Mouse (Mus musculus) neutrophil, adult 5-6 weeks (primary cell): ENCODE data around the gene Igf1r. TPM values are rescaled to one million over a fixed set of nuclear protein-coding genes. Genes with fewer than 3 reads are reported as not detected.
A peak's percentile ranks its signal among the peaks of the same experiment; 100 is the strongest.

Source experiments
- ATAC-seq: fragments of 151-379, 151-347 bp; 2 replicates; pipeline ENCODE4 v1.8.0; 2017; ENCODE audit warnings: mild to moderate bottlenecking, moderate TSS enrichment; ENCODE audit not compliant: insufficient number of reproducible peaks, poor library complexity, low FRiP score, severe bottlenecking; ENCODE audit errors: extremely low read depth
- total RNA-seq: library from RNA; stranded (forward); fragments of 200-1000 nt; gene quantifications from 2 replicates; pipeline ENCODE4 v1.2.3, GENCODE M21; 2017

The Igf1r gene
- total RNA-seq, 1 experiment from 2014 or later: 86.8 TPM

GRCm38 (mm10) chr7:68232521-68232920, 279.9 kb downstream of the Igf1r start:
- ATAC-seq: no peak

DNA sequence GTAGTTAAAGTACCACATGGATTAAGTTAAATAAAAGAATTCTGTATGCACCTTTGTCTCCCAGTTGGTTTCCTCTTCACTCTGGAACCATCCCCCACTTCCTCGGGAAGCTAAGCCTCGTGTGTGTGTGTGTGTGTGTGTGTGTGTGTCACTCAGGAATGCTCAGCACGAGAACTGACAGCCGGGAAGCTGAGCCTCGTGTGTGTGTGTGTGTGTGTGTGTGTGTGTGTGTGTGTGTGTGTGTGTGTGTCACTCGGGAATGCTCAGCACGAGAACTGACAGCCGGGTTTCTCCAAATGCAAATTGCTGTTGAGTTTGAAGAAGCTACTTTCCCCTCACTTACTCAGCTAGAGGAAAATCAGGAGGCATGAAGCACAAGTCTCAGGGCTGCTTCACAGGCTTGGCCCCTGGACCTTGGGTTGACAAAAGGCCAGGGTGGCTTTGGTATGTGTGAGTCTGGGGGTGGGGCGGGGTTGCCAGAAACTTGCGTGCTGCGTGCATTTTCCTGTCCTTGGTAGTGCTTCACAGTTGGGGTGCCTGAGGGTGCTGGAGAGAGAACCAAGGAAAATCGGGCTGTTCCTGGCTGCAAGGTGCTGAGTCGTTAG, 281.1 kb downstream of the Igf1r start:
- ATAC-seq: no peak

DNA sequence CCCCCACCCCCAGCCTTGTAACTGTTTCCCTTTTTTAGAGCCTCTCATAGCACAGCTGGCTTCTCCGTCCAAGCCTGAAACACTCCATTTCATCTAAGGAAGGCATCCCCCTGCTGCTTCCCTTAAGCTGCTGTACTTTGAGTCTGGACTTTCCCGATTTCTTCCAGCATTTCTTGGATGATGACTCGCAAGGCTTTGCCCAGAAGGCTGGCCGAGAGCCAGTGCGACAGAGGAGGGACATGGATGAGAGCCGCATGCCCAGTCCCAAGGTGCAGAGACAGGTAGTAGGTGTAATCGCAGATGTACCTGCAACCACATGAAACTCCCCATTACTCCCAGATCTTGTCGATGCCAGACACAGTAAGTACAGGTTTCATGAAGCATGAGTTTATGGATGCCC, 284.2 kb downstream of the Igf1r start:
- no peak for ATAC-seq

GRCm38 (mm10) chr7:68239220-68239827, 286.7 kb downstream of the Igf1r start:
- ATAC-seq: no peak

DNA sequence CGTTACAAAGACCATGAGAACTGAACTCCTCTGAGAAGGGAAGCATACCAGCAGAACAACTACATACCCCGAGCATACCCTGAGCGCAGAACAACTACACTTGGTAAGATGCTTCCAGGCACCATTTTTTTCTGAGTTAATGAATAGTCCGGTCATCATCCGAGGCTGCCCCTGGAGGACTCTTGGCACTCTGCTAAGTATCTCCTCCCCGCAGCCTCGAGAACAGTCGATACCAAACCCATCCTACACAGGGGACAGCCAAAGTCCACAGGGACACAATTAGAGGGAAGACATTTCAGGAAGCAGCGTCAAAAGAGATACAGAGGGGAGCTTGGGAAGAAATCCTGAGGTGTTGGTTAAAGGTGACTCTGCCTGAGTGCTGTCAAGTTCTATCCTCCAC, 288.6 kb downstream of the Igf1r start:
- no peak for ATAC-seq

DNA sequence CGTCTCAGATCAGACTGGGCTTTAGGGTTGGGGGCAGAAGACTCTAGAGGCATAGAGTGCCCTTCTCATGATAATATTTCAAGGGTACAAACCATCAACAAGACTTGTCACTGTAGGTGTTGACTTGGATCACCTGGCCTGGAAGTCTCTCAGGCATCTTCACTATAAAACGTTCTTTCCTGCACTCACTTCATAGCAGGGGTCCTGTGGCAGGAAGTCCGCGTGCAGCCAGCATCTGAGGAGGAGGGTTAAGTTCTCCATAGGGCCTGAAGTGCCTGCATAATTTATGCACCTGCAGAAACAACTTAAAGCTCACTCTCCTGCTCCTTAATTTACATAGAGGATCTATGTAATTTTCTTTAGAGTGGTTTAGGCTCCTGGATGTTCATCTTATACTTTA, 293.1 kb downstream of the Igf1r start:
- ATAC-seq: no peak

- ATAC-seq: no peak
Measured at GRCm38 (mm10) chr7:68246249-68246648, 293.6 kb downstream of the Igf1r start.

DNA sequence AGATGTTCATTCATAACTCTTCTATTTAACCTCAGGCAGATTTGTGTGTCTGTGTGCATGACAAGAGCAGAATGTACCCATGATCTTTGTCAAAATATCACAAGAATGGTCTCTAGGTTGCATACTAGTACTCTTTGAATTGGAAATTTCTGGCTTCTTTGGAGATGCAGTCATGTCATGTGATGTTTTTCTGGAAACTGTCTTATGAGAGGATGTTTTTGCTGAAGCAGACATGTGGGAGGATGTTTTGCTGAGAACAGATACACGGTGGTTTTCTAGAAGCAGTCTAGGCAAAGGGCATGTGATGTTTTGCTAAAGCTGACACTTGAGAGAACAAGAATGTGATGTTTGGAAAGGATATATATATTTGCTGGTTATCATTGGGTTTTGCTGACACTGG, 297.8 kb downstream of the Igf1r start:
- 0 out of 2 replicates have a peak, but pooled peaks have one; percentile 13 for ATAC-seq

GRCm38 (mm10) chr7:68250902-68251301, 298.3 kb downstream of the Igf1r start:
- no peak for ATAC-seq

DNA sequence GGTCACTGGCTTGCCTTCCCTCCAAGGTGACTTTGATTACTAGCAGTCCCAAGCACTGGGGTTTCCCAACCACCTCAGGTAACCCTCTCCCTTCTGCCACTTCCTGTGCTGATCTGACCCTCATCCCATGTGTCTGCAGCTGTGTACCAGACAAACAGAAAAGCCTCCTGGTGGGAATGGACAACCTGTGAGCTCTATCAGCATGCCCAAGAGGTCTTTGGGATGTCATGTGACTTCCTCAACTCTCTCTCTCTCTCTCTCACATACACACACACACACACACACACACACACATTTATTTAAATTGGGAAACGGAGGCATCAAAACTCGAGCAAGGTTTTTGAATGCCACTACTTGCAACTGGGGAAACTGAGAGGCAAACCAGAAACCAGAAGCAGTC, 305.1 kb downstream of the Igf1r start:
- ATAC-seq: no peak

GRCm38 (mm10) chr7:68258326-68259150, 305.9 kb downstream of the Igf1r start:
- no peak for ATAC-seq

- ATAC-seq: no peak
Measured at GRCm38 (mm10) chr7:68259523-68260081, 307.0 kb downstream of the Igf1r start.

DNA sequence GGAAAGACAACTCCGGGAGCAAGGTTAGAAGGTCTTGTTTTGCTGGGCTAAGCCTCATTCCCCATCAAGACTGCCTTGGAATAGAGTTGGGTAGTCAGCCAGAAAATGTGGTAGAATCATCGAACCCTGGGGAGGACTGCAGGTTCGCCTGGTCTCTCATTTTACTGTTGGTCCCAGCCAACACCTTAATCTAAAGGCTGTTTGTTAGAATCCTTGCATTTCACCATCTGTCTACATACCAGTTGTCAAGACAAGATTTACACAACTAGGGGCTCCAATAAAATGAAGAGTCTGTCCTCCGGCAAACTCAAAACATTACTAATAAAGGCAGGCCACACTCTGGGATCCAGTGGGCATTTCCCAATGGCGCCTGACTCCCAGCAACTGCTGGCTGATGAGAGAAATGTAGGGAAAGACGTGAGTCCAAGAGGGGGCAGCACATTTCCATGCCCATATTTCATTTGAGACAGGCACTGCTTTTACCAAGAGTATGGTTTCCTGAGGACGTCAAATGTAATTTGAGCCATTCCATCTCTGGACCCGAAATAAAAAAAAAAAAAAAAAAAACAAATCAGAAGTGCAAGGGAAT, 310.1 kb downstream of the Igf1r start:
- no peak for ATAC-seq

DNA sequence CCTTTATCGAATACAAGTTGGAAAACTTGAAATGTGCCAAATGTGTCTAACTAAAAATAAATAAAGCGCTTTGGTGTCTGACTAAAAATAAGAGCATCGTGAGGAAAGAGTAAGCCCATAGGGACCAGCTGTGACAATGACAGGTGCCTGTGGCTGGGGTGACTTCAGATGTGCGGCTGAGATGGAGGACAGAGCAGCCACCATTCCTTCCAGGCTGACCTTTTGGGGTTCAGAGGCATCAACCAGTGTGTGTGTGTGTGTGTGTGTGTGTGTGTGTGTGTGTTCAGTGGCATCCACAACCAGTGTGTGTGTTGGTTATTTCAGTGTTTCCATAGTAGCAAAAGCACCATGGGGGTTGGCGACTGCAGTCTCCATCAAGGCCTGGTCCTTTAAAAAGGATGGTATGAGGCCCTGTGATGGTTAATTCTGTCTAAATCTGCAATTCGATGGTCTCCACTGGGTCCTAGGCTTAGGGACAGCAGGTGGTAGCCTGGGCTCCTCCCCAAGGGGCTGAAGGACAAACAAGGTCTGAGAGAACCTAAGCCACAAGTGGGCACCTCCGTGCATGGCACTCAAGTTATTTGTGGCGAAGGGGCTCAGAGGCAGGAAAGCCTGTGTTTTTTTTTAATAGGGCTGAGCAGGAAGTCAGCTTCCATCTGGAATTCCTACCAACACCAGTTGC, 310.9 kb downstream of the Igf1r start:
- ATAC-seq: no peak

- no peak for ATAC-seq
Measured at GRCm38 (mm10) chr7:68264028-68264453, 311.4 kb downstream of the Igf1r start, which contains the start of gene Pgpep1l. Pgpep1l (minus strand) TSS chr7:68264233.

DNA sequence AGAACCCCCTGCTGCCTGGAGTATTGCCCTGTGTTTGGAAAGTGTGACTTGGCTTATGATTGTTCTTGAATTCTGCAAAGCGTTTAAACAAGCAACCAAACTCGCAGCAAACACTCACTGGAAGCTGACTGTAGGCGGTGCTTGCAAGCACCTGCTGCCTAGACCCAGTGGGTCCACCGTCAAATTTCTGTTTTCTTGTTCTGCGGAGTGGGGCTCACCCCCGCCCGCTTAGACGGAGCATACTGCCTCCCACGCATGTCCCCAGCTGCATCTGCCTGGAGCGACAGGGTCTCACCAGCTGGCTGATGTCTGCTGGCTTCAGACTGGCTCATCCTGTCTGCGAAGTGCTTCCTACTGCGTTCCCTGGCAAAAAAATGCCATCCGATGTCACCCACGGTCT, 311.9 kb downstream of the Igf1r start:
- peak; percentile 76 for ATAC-seq

DNA sequence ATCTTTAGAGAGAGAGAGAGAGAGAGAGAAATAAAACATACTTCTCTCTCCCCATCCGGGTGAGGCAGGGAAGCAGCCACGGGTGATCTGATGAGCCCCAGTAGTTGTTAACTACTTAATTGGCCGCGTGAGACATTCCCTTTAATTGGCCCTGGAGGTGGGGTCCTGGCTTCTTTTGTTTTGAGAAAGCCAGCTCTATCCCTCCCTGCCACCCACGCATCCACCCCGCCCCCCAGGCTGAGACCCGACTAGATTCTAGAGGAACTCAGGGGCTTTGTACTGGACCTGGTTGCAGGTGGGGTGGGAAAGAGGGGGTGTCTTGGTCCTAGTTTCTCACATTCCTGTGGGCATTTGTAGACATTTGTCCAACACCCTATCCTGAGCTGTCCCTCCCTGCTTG, 312.8 kb downstream of the Igf1r start:
- ATAC-seq: no peak

DNA sequence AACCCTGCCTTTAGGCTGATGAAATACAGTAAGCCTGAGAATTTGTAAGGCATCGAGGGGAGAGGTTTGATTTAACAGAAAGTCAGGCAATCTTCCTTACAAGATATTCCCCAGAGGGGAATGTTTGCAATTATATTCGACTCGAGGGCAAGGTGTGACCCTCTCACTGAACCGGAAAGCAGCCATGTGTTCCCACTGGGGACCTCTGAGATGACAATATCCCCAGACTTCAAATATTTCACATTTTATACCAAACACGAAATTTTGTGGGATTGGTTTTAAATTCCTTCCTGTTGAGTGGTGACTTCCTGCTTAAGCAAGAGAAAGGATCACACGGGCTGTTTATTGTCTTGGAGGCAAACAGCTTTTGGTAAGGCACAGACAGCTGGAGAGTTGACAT, 314.1 kb downstream of the Igf1r start:
- no peak for ATAC-seq

GRCm38 (mm10) chr7:68270551-68270950, 317.9 kb downstream of the Igf1r start:
- ATAC-seq: no peak
